Mouse (Mus musculus): ENCODE results near the gene Itm2b. TPM values are rescaled to one million over a fixed set of nuclear protein-coding genes. Genes with fewer than 3 reads are reported as not detected.
A peak's percentile ranks its signal among the peaks of the same experiment; 100 is the strongest.

Itm2b gene
- 100 to 1,000 TPM; 330 to 339 TPM for total RNA-seq (2021)
- long read RNA-seq, experiment 1, transcript Itm2b-202 (5 exons, 935 nt) = minor isoform, 8 of 396 reads
- long read RNA-seq, experiment 1, transcript Itm2b-201 (6 exons, 1,796 nt) = major isoform, 380 of 396 reads
- long read RNA-seq, experiment 1, partial matches to known transcripts = 3 of 396 reads
- long read RNA-seq, experiment 1, other reads (novel, unspliced or antisense) = 5 of 396 reads
- long read RNA-seq, experiment 2, transcript Itm2b-201 (6 exons, 1,796 nt) = major isoform, 429 of 448 reads
- long read RNA-seq, experiment 2, transcript Itm2b-202 (5 exons, 935 nt) = minor isoform, 5 of 448 reads
- long read RNA-seq, experiment 2, partial matches to known transcripts = 8 of 448 reads
- long read RNA-seq, experiment 2, other reads (novel, unspliced or antisense) = 6 of 448 reads

DNA sequence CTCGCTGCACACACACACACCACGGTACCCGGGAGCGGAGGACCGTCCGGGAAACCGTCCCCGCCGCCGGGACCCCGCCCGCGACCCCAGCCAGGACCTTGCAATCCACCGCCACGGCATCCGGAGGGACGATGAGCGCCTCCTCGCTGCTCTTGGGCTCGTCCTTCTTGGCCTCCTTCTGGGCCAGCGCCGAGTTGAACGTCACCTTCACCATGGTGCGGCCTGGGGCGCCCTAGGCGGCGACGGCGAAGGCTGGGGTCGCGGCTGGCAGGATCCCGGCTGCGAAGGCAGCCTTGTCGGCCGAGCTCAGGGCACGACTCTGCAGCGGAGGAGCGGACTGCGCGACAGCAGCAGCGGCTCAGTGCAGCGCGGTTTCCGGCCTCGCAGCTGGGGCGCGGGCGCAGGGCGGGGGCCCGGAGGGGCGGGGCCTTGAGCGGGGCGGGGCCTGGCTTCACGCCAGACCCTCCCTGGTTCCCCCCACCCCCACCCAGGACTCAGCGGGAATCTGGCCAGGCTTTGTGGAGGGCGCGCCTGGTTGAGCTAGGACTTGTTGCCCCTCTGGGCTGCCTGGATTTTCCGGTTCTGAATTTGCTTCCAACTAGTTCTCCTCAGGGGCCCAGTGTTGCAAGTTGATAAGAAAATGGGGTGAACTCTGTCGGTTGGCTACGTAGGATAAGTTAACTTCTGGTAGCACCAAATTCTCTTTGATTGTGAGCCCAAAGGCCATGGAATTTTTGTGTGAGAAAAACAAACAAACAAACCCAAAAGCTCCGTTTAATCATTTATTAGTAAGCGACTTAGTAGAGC, at the start of gene Itm2b:
Gene Itm2b (minus strand): TSS at position 377 of the 807 bp plus-strand sequence.
- DNase-seq = peak; percentile 91
- intact Hi-C loops (cut with DNase I; ENCODE audit: low total_unique reads) = loop anchor here (10.0 kb wide), 1 partner anchor 90 kb away; no protein-coding TSS in a partner anchor

DNA sequence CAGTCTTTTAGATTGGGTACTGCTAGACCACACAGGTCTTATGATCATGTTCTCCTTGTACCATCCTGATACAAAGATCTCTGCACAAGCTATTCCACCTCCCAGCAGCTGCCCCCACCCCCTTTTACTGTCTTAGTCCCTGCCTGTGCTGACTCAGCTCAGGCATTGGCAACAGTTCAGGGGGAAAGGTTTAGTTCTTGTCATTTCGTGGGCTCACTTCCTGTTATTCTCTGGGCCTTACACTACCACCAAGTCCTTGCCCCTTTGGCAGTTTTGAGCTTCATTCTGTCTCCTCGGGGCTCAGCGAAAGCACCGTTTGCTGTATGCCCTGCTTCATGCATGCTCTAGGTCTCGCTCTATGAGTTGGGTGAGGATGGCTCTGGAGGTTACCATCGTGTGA, 48.4 kb upstream of the Itm2b start:
- no peak for DNase-seq
- intact Hi-C loops (cut with DNase I; ENCODE audit: low total_unique reads) = no loop called here

DNA sequence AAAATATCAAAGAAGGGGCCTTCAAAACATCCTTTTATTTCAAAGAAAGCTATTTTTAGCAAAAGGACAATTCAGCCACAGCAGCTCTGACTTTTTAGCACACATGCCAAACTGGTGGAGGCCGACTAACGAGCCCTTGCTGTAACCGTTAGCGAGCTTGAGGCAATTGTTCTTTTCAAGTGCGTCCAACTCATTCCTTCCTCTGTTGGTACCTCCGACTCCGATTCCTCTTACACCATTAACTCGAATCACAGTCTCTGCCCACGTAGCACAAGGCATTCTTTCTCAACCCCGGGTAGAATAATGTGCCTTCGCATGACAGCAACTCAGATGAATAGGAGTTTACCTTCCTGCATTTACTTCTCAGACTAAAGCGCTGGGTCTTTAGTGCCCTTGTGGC, 45.5 kb upstream of the Itm2b start:
- no peak for DNase-seq
- intact Hi-C loops (cut with DNase I; ENCODE audit: low total_unique reads) = no loop called here

DNA sequence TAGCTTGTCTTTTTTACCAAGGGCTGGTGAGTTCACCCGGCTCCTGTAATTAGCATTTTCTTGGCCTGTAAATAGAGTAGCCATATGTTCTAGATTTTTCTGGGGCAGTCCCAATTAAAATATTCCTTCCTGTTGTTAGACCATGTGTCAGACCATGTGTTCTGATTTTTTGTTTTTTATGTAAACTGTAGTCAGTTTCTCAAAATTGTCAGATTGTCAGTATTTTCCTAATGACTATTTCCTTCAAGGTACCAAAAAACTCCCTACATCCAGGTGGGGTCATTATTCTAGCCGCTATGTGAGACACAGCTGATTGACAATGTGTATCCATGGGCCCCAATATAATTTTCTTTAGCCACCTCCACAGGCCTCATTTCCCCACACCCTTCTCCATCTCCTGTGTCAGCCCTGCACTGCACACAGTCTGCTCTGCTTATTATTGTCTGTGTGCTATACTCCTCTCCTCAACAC, 40.5 kb upstream of the Itm2b start:
- no peak for DNase-seq
- intact Hi-C loops (cut with DNase I; ENCODE audit: low total_unique reads) = no loop called here

DNA sequence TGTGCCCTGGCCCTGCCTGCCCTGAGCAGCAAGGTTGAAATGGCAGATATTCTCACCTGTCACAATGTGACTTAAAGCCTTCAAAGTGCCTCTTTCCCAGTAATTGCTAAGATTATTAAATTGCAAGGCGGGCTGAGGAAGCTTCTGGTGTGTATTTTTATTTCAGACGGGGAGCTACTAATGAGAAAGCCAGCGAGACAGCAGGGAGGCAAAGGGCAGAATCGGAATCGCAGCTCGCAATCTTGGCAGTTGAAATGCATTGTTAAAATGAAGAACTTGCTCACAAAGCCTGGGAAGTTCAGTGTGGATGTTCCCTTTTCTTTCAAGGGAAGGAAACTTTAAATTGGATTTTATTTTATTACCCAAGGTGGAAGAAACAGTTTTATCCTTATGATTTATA, 39.9 kb upstream of the Itm2b start:
- intact Hi-C loops (cut with DNase I; ENCODE audit: low total_unique reads) = no loop called here
- no peak for DNase-seq

DNA sequence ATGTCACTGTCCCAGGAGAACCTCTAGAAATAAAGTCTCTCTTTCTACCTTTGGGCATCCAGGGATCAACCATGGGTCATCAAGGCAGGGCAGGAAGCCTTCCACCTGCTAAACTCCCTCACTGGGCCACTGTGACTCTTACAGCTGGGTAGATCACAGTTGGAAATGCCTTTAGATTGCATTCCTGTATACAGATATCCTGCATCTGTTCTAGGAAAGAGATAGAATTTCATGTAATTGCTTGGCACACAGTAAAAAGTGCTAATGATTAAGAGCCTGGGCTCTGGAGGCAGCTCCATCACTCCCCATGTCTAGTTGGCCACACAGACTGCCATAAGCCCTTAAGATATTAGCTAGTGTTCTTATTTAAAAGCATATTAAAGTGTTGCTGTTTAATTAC, 38.5 kb upstream of the Itm2b start:
- intact Hi-C loops (cut with DNase I; ENCODE audit: low total_unique reads) = no loop called here
- DNase-seq = no peak

DNA sequence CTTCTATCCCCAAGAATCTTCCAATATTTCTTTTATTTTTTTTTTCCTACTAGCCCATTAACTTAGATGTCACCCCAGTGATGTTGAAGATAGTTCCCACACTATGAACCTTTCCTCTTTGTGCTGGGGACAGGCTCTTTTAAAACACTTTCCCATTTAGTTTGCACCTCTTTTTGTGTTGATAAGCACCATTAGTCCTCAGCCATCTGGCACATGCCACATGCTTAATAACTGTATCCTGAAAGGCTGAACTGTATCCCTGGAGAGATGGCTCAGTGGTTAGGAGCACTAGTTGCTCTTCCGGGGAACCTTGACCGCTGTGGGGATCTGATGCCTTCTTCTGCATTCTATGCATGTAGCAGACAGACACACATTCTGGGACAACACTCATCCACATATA, 37.5 kb upstream of the Itm2b start:
- DNase-seq = no peak
- intact Hi-C loops (cut with DNase I; ENCODE audit: low total_unique reads) = no loop called here

DNA sequence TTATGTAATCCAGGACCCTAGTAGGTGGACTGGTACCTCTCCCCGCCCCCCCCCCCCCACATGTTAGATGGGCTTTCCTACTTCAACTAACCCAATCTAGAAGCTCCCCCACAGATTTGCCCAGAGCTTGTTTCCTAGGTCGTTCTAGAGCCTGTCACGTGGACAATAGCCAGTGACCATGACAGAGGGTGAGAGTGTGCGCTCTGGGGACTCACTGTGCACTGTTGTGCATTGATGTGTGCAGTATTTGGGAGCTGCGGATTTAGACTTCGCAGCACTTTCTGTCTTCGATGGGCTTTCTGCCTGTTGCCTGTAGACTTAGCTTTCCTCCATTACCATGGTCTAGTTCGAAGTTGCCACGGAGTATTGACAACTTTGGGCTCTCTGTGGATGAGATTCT, 36.5 kb upstream of the Itm2b start:
- no peak for DNase-seq
- intact Hi-C loops (cut with DNase I; ENCODE audit: low total_unique reads) = no loop called here

DNA sequence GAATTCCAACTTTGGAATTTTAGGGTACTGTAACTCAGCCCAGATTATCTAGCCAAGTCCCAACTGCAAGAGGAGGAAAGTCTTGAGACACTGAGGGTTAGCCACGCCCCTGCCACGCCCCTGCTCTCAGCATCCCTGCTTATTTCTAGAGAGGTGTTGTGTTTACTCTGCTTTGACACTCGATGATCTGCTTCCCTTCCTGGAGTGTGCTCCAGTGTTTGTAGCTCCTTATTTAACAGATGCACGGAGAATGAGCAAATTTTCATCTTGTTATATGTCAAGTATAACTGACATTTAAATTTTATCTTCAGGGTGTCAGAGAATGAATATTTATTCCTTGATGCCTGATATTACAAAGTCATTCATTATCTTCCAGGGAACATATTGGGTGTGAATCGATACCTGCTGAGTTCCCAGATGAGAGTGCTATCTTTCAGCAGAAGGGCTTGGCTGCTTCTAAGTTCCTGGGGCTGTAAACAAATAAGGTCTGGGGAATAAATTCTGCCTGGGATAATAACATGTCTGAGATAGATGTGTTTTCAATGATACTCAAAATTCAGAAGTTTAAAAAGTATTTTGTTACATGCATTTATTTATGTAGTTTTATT, 35.2 kb upstream of the Itm2b start:
- intact Hi-C loops (cut with DNase I; ENCODE audit: low total_unique reads) = no loop called here
- no peak for DNase-seq

DNA sequence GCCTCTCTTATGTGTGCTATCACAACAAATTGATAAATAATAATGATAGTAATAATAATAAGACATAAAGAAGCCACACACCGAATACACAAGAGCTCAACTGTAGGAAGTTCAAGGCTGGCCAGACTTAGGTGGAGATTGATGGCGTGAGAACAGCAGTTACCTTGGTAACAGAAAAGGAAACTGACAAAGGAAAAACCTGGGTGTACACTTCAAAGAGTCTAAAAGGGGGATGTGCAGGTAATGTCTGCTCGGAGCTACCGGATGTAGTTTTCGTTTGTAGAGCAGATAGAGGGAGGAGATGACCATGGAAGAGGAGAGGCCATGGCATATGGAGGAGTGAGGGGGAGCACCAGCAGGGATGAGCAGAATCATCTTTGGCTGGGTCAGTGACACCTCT, 31.4 kb upstream of the Itm2b start:
- no peak for DNase-seq
- intact Hi-C loops (cut with DNase I; ENCODE audit: low total_unique reads) = no loop called here

DNA sequence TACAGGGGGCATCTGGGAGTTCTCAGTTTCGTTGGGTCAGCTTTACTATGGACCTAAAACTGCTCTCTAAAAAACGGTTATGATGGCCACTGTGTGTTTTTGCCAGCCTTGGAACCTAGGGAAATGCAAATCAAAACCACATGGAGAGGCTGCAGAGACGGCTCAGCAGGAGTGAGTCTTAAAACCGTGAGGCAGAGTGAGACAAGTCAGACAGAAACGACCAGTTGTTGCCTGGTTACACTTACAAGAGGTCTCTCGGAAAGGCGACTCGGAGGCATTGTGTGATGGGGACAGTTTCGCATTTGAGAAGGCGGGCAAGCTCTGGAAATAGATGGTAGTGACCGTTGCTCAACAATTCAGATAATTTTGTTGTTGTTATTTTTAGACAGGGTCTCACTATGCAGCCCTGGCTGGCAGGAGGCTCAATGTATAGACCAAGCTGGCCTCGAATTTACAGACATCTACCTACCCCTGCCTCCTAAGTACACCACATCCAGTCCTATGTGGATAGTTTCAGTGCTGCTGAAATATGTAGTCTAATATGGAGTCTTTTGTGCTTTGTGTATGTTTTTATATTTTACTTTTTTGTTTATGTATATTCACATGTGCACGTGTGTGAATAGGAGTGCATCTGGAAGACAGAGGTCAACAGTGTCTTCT, 30.4 kb upstream of the Itm2b start:
- no peak for DNase-seq
- intact Hi-C loops (cut with DNase I; ENCODE audit: low total_unique reads) = no loop called here

DNA sequence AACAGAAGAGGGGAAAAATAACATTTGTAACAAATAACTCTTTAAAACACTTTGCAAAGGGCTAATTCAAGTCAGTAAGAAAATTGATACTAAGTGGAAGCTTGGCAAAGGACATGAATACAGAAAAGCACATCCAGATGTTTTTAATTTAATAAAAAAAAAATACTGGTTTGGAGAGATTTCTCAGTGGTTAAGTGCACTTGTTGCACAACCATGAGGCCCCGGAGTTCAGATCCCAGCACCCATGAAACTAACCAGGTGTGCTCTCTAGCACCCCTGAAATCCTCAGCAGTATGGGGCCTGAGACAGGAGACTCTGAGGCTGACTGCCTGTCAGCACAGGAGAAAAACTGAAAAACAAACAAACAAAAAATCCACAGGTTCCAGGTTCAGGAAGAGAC, 26.6 kb upstream of the Itm2b start:
- no peak for DNase-seq
- intact Hi-C loops (cut with DNase I; ENCODE audit: low total_unique reads) = no loop called here

DNA sequence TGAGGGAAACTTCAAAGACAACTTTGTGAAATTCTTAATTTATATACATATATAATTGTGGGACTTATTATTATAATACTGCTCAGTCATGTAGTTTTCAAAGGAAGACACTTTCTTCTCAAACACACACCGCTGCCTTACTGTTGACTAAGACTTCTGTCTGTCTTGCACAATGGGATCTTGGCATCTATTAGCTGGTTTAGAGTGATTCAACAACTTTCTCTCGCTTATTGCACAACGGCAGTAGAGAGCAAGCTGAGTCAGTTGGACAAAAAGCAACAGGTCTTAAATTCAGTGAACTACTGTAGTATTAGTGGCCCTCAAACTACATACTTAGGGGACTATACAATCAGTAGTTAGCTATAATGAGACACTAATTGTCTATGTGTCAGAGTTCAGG, 25.0 kb upstream of the Itm2b start:
- intact Hi-C loops (cut with DNase I; ENCODE audit: low total_unique reads) = no loop called here
- DNase-seq = no peak

DNA sequence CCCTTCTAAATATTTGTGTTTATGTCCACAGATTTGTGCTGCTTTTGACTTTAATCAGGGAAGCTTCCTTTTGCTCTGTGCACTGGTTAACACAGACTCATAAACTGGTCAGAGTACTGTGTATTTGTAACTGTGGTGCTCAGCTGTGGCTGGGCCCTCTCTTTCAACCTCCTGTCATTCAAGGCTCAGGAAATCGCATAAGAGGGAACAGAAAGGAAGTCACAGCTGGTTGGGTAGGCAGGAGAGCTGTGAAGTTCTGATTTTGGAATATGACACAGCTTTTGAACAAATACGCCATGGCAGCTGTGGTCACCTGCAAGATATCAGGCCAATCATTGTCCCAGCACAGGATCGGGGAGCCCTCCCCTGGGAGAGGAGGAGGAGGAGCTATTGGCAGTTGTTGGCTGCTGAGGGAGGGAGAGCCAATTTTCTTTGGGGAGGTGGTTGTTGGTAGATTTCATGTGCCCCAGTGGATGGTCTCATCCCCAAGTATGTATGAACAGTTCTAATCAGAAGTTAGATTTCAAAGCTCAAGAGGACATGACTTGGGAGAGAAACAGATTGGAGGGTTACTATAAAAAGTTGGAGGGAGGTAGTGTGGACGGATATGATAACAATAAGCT, 23.2 kb upstream of the Itm2b start:
- intact Hi-C loops (cut with DNase I; ENCODE audit: low total_unique reads) = no loop called here
- DNase-seq = no peak

DNA sequence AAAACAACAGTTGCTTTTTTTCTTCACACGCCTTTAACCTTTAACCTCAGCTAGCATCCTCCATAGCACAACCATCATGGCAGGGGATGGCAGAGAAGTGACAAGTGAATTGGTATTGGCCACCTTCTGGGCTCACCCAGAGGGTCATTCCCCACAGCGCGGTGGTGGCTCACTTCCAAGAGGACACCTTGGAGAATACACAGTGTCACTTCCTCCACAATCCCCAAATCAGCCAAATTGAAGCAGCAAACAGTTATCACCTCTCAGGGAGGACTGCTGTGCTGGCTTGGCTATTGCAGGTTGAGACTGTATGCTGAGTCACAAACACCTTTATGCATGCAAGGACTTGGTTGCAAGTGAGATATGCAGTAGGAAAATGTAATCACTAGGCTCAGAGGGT, 18.9 kb upstream of the Itm2b start:
- intact Hi-C loops (cut with DNase I; ENCODE audit: low total_unique reads) = no loop called here

DNA sequence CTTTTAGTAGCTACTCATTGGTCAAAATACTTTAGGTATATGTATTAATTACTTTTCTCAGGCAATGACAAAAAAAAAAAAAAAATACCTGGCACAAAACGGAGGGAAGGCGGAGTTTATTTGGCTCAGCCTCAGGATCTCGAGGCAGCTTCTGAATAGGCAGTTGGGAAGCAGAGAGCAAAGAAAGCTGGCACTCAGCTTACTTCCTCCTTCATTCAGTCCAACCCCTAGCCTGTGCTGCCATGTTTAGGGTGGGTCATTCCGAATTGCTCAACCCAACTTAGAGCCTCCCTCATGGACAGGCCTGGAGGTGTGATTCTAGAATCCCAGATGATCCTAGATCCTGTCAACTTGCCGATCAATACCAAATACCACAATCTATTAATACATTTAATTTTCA, 18.3 kb upstream of the Itm2b start:
- no peak for DNase-seq
- intact Hi-C loops (cut with DNase I; ENCODE audit: low total_unique reads) = no loop called here

More for the DNA sequence above, 18.9 kb upstream of the Itm2b start:
- DNase-seq = no peak

DNA sequence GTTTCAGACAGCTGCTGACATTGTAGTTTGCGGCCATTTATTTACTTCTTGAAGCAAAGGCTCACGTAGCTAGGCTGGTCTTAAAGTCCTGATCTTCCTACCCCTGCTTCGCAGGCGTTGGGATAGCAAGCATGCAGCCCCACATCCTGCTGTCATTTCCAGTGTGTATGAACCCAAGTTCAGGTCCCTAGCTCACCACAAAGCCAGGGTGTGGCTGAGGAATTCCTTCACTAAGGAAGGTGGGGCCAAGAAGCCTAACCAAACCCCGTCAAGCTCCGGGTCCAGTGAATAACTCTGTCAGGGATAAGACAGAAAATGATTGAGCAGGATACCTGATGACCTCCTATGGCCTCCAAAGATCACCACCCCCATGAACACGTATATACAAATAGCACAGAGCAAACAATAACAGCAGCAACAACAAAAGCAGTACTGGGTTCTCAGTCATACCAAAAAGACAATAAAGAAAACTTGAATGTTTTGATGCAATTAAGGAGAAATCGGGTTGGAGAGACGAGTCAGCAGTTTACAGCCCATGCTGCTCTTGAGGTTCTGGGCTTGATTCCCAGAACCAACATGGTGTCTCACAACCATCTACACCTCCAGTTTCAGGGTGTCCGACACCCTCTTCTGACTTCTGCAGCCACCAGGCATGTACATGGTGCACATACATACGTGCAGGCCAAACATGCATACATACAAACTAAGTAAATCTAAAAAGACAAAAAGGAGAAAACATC, 17.4 kb upstream of the Itm2b start:
- intact Hi-C loops (cut with DNase I; ENCODE audit: low total_unique reads) = no loop called here
- no peak for DNase-seq

DNA sequence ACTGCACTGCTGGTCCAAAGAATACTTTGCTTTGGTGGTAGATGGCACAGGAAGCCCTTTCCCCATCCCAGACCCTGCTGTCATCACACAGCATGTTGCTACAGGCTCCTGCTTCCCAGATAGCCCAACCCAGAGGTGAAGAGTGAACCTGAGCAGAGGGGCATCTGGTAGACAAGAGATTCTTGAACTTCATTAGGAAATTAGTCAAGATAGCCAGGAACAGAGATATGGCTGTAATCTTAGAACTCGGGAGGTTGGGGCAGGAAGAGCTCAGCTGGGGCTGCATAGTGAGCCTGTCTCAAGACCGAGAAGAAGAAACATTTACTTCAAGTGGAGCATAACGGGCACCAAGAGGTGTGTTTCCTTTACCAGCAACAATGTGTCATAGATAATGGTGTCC, 16.3 kb upstream of the Itm2b start:
- DNase-seq = no peak
- intact Hi-C loops (cut with DNase I; ENCODE audit: low total_unique reads) = no loop called here
